Mouse (Mus musculus) heart, embryonic 11.5 days (tissue): ENCODE data around the gene 4930563M21Rik. TPM values are rescaled to one million over a fixed set of nuclear protein-coding genes. Genes with fewer than 3 reads are reported as not detected.
"Not testable (repeated sequence)": the region's sequence is repeated elsewhere in the genome, so short reads cannot be mapped to it uniquely, and the experiment has no call there.

Source experiments
- ATAC-seq: fragments of 200-750 bp; cut with Nextera tagmentation; replicated peaks from 2 replicates; pipeline ENCODE4 v1.8.0; 2017; ENCODE audit warnings: moderate library complexity; ENCODE audit not compliant: insufficient number of reproducible peaks, low FRiP score, low TSS enrichment
- H3K27ac ChIP-seq: fragments of 300-500 bp; sonication (generic); 2 replicates; pipeline ENCODE4 v1.5.1; 2014; ENCODE audit warnings: mild to moderate bottlenecking, low read depth, low read length
- H3K27me3 ChIP-seq: fragments of 300-500 bp; sonication (generic); 2 replicates; pipeline ENCODE4 v1.6.1; 2014; ENCODE audit warnings: mild to moderate bottlenecking, low read length, mixed read lengths; ENCODE audit not compliant: control insufficient read depth, insufficient read depth
- H3K36me3 ChIP-seq: fragments of 300-500 bp; sonication (generic); 2 replicates; pipeline ENCODE4 v1.6.1; 2014; ENCODE audit warnings: mild to moderate bottlenecking, low read length, moderate library complexity, mixed read lengths; ENCODE audit not compliant: control insufficient read depth, insufficient read depth
- H3K4me1 ChIP-seq: fragments of 300-500 bp; sonication (generic); 2 replicates; pipeline ENCODE4 v1.6.1; 2014; ENCODE audit warnings: low read length; ENCODE audit not compliant: control insufficient read depth, insufficient read depth
- H3K4me2 ChIP-seq: fragments of 300-500 bp; sonication (generic); 2 replicates; pipeline ENCODE4 v1.6.1; 2014; ENCODE audit warnings: mild to moderate bottlenecking, moderate library complexity
- H3K4me3 ChIP-seq: fragments of 300-500 bp; sonication (generic); 2 replicates; pipeline ENCODE4 v1.5.1; 2014; ENCODE audit warnings: low read depth, low read length
- H3K9ac ChIP-seq: fragments of 300-500 bp; sonication (generic); 2 replicates; pipeline ENCODE4 v1.6.1; 2014; ENCODE audit warnings: mild to moderate bottlenecking, low read depth, low read length, moderate library complexity
- H3K9me3 ChIP-seq: fragments of 300-500 bp; sonication (generic); replicated peaks from 2 replicates; pipeline ENCODE4 v1.6.1; 2016; ENCODE audit warnings: low read length; ENCODE audit not compliant: control insufficient read depth
- WGBS: fragments of 180-500 bp; shearing (Covaris S2); extraction: QIAGEN DNeasy Blood & Tissue Kit; methylation state at CpG from one replicate; pipeline ENCODE4 v1.1.7; 2014; ENCODE audit not compliant: insufficient replicate concordance; 5-methylcytosine and 5-hydroxymethylcytosine counted together
- polyA plus RNA-seq: library from polyadenylated mRNA; unstranded; fragments of >200 nt; fragmentation: Nextera tagmentation; extraction: Ambion mirVana; gene quantifications from 2 replicates; pipeline ENCODE4 v1.2.1, GENCODE M21; 2014

4930563M21Rik gene
- not detected in 2 replicates for polyA plus RNA-seq

DNA sequence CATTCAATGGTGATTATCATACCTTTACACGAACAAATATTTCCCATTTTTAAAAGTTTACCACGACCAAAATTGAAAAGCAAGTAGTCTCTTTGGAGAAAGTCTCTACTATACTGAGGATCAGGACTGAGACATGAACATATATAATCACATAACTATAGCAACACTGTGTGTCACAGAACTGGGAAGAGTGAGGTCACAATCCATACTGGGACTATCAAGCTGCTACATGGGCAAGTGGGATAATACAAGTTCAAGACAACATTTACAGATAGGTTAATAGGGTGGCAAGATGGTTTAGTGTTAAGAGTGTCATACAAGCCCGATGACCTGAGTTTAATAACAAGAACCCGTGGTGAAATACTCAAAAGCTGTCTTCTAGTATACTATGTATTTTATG, at the start of gene 4930563M21Rik:
Gene 4930563M21Rik, minus strand, starts transcription at position 101 of the 400 bp plus-strand sequence.
- H3K9me3 ChIP-seq: no peaks in the 10 kb centered on the region
- no peak within 1 kb of the TSS for H3K9ac ChIP-seq
- H3K27me3 ChIP-seq: no peaks in the 10 kb centered on the region
- H3K27ac ChIP-seq: no peak within 1 kb of the TSS
- ATAC-seq: no peak
- 66% methylated on average over 4 of the region's 4 CpGs for WGBS
- no peak within 1 kb of the TSS for H3K4me2 ChIP-seq
- H3K4me1 ChIP-seq: no peaks in the 10 kb centered on the region
- H3K36me3 ChIP-seq: no peaks in the 10 kb centered on the region
- no peak within 1 kb of the TSS for H3K4me3 ChIP-seq

DNA sequence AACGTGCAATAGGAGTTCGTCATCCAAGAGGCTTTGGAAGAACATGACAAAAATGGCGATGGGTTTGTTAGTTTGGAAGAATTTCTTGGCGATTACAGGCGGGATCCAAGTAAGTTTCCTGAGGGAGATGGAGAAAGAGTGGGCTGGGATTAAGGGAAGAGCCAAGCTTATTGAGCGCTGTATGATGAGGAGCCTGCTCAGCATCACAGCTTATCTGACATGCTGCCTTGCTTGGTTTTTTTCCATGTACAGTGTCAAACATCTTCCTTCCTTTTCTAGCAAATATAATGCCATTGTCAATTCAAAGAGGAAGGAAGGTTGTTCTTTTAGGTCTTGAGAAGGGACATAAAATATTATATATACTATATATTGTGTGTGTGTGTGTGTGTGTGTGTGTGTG, 45.8 kb upstream of the 4930563M21Rik start:
- H3K36me3 ChIP-seq: peaks cover 22% of the 10 kb centered on the region
- H3K27me3 ChIP-seq: no peaks in the 10 kb centered on the region
- H3K27ac ChIP-seq: no peak overlapping the region
- no peaks in the 10 kb centered on the region for H3K4me1 ChIP-seq
- H3K4me3 ChIP-seq: no peak overlapping the region
- no peak for ATAC-seq
- H3K9ac ChIP-seq: no peak overlapping the region
- H3K9me3 ChIP-seq: no peaks in the 10 kb centered on the region
- H3K4me2 ChIP-seq: no peak overlapping the region
- WGBS: 78% methylated on average over 6 of the region's 6 CpGs

DNA sequence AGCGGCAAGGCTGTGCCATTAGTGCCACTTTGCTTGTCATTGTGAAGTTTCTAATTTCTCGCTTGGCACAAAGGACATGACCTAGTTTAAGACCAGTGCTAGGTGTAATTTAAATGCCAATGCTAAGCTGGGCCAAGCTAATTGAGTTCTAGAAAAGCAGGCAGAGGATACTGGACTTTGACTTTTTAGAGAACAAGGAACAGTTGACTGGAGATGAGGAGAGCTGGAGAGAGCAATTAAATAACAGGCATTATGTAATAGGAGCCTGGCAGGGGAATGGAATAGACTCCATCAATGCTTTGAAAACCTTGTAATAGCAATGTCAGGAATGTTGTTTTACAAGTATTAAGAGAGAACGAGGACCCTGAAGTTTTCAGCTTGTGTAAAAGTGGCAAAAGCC, 43.4 kb upstream of the 4930563M21Rik start:
- 81% methylated on average over 3 of the region's 3 CpGs for WGBS
- H3K27me3 ChIP-seq: no peaks in the 10 kb centered on the region
- H3K27ac ChIP-seq: no peak overlapping the region
- no peak overlapping the region for H3K9ac ChIP-seq
- no peak overlapping the region for H3K4me3 ChIP-seq
- H3K9me3 ChIP-seq: no peaks in the 10 kb centered on the region
- ATAC-seq: no peak
- no peaks in the 10 kb centered on the region for H3K4me1 ChIP-seq
- H3K36me3 ChIP-seq: peaks cover 11% of the 10 kb centered on the region
- no peak overlapping the region for H3K4me2 ChIP-seq

DNA sequence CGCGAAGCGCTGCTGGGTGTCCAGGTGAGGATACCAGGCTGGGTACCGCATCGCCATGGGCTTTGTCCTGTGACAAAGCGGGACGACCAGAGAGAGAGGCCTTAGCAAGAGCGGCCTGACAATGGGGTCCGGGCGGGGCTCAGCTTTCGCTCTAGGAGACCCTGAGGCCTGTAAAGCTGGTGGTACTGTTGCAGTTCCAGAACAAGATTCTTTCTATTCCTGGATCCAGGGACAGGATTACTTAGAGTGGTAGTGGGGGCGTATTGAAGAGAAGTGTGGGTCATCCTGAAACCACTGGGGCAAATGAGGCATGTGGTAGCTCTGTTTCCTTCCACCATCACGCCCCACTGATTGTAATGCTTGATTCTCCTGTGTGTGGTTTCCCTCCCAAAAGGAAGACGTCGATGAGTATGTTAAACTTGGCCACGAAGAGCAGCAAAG, 31.9 kb upstream of the 4930563M21Rik start:
- Histone ChIP-seq H3K4me1 (peaks cover 6% of the 10 kb centered on the region), H3K4me2 (peak overlapping the region; percentile 71), H3K27me3 (no peaks in the 10 kb centered on the region), H3K36me3 (peaks cover 9% of the 10 kb centered on the region), H3K27ac (peak overlapping the region; percentile 96), H3K4me3 (peak overlapping the region; percentile 80), H3K9ac (peak overlapping the region; percentile 97), H3K9me3 (no peaks in the 10 kb centered on the region)
- 1% methylated on average over 16 of the region's 16 CpGs for WGBS
- ATAC-seq: no peak

DNA sequence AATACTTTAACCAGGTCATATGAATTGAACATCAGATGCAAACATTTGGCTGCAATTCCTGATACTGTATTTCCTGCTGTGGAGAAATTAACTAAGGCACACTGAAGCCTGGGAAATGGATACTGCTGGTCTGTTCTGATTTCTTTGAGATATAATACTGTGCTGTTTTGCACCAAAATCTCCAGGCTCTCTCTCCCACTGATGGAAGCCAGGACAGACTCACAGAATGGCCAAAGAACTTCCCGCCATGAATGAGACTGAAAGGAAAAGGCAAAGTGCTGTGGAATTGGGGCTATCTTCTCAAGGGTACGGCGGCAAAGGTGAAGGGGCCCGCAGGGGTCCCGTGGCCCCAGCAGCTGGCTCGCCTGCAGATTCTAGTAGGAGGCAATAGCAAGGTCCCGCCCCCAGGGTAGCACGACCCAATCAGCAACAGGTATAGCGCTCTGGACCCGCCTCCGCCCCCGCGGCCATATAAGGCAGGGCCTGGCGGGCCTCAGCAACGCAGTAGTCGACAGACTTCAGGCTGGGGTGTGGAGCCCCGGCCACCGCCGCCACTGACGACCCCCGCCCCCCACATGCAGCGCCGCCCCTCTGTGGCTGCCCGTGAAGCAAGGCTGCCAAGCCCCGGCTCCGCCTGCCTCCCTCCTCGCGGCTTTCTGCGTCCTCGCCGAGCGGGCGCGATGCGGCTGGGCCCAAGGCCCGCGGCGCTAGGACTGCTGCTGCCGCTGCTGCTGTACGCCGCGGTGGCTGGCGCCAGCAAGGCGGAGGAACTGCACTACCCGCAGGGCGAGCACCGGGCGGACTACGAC, 31.2 kb upstream of the 4930563M21Rik start, which contains the start of gene Rcn2:
Gene Rcn2, plus strand, starts transcription at position 474 of the 809 bp plus-strand sequence.
- Histone ChIP-seq H3K9ac (peak within 1 kb of the TSS; percentile 97), H3K4me2 (peak within 1 kb of the TSS; percentile 71)

DNA sequence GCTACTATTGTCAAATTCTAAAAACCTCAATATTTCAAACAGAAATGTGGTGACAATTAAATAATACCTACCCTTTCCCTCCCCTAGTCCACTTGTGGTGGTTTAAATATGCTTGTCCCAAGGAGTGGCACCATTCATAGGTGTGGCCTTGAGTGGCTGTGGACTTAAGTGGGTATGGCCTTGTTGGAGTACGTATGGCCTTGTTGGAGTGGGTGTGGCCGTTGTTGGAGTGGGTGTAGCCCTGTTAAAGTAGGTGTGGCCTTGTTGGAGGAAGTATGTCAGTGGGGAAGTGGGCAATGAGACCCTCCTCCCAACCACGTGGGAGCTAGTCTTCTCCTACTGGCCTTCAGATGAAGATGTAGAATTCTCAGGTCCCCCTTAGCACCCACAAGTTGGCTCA, 21.9 kb upstream of the 4930563M21Rik start:
- ATAC-seq: no peak
- no peaks in the 10 kb centered on the region for H3K27me3 ChIP-seq
- no peaks in the 10 kb centered on the region for H3K4me1 ChIP-seq
- WGBS: 64% methylated on average over 3 of the region's 3 CpGs
- no peaks in the 10 kb centered on the region for H3K36me3 ChIP-seq
- H3K4me2 ChIP-seq: no peak overlapping the region
- no peak overlapping the region for H3K9ac ChIP-seq
- H3K27ac ChIP-seq: no peak overlapping the region
- no peak overlapping the region for H3K4me3 ChIP-seq
- no peaks in the 10 kb centered on the region for H3K9me3 ChIP-seq

More for the DNA sequence above, 31.2 kb upstream of the 4930563M21Rik start, which contains the start of gene Rcn2:
- peak; percentile 100 for ATAC-seq
- H3K27me3 ChIP-seq: no peaks in the 10 kb centered on the region
- peaks cover 6% of the 10 kb centered on the region for H3K4me1 ChIP-seq
- no peaks in the 10 kb centered on the region for H3K9me3 ChIP-seq
- H3K27ac ChIP-seq: peak within 1 kb of the TSS; percentile 96
- peak within 1 kb of the TSS; percentile 80 for H3K4me3 ChIP-seq
- H3K36me3 ChIP-seq: peaks cover 9% of the 10 kb centered on the region
- under 1% methylated on average over 49 of the region's 49 CpGs for WGBS

DNA sequence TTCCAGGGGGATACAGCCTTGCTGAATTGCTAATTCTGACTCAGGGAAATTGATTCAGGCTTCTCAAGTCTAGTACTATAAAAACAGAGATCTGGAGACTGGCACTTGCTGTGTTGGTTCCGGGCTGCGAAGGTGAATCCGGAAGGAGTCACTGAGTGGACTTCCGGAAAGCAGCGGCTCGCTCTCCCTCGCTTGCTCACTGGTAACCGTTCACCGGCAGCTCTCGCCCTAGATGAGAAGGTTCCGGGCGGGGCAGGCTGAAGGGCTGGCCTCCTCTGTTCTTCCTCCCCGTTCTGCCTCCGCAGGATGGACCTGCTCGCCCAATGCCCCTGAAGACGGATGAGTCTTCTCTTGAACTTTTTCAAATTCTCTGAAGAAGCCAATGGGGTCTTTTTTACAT, 16.9 kb upstream of the 4930563M21Rik start:
- Histone ChIP-seq H3K9me3 (no peaks in the 10 kb centered on the region), H3K4me3 (no peak overlapping the region), H3K9ac (no peak overlapping the region), H3K4me2 (no peak overlapping the region), H3K27me3 (no peaks in the 10 kb centered on the region), H3K36me3 (no peaks in the 10 kb centered on the region), H3K4me1 (no peaks in the 10 kb centered on the region), H3K27ac (no peak overlapping the region)
- ATAC-seq: no peak
- WGBS: 81% methylated on average over 16 of the region's 16 CpGs

DNA sequence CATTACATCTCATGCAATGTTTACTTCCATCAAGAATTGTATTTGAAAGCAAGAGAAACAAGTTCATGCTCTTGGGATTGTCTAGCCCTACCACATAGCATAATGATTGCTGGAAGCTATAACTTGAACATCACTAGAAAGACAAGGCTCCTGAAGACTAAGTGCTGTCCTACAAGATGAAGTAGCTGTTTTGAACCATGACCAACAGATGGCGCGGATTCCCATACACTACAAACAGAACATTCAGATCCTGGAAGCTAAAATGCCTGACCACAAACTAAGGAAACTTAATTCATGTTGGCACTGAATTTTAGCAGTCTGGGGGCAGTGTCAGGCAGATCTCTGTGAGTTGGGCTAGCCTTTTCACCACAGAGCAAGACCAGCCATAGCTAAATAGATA, 14.4 kb upstream of the 4930563M21Rik start:
- no peaks in the 10 kb centered on the region for H3K27me3 ChIP-seq
- H3K9ac ChIP-seq: no peak overlapping the region
- no peak overlapping the region for H3K27ac ChIP-seq
- no peak overlapping the region for H3K4me3 ChIP-seq
- no peaks in the 10 kb centered on the region for H3K36me3 ChIP-seq
- H3K4me2 ChIP-seq: no peak overlapping the region
- H3K9me3 ChIP-seq: no peaks in the 10 kb centered on the region
- WGBS: 44% methylated on average over 2 of the region's 2 CpGs
- ATAC-seq: no peak
- H3K4me1 ChIP-seq: no peaks in the 10 kb centered on the region

DNA sequence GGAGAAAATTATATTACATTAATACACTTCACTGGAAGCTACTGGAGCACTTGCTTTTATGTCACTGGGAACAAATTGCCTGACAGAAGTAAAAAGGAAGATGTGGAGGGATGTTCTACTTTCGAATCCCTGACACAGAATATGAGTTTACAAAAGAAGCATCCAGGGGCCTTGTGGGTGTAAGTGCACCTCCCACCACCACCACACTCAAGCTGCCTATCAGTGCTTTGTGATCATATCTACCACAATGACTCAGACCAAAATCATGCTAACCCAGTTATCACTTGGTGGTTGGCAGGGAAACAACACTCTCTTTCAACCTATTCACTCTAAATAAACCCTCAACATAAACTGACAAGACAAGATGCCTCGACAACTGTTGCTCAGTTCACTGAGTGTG, 5.7 kb downstream of the 4930563M21Rik start:
- no CpG with 5 or more reads among the region's 2 CpGs for WGBS
- not testable (repeated sequence) for H3K27me3 ChIP-seq

More for the DNA sequence above, 5.7 kb downstream of the 4930563M21Rik start:
- not testable (repeated sequence) for H3K9me3 ChIP-seq, H3K4me2 ChIP-seq, H3K27ac ChIP-seq, H3K36me3 ChIP-seq, H3K4me1 ChIP-seq, H3K9ac ChIP-seq, H3K4me3 ChIP-seq, ATAC-seq
